Mouse (Mus musculus) megakaryocyte progenitor cell, adult 5-6 weeks (primary cell): ENCODE measurements at regions not wholly inside any gene's neighbourhood (a gene's known extent, or its start where the extent isn't known, plus 50 kb on each side); places are given as distances from the start of the nearest gene placed in this dataset.

ENCODE experiments used
- ATAC-seq: replicated peaks from 2 replicates; pipeline ENCODE4 v1.8.0; 2016; ENCODE audit warnings: mild to moderate bottlenecking, moderate TSS enrichment, inconsistent platforms; ENCODE audit not compliant: poor library complexity

DNA sequence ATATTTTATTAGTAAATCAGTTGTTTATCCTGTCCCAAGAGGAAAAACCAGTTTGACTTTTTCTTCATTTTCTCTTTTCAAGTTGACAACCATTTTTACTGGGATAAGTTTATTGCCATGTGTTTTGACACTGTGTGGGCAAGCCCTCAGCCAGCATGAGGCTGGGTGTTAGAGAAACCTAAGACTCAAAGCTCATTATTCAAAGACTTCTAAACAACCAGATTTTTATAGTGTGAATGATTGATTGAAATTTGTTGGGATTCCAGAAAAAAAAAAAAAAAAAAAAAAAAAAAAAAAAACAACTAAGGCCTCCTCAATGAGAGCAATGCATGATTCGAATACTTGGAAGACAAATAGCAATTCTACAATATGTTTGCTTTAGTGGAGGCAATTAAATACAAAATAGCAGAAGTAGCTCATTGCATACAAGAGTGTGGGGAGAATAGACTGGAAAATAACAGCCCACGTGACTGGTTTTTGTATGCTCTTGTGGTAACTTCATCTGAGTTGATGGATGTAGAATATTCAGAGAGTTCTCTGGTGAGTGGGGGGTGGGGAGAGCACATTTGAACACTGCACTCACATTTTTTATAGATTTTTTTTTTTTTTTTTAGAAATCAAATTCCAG lies 70.9 kb upstream of the Btg1 start:
- peak; percentile 31; the same call in 1 of the 2 replicates for ATAC-seq

DNA sequence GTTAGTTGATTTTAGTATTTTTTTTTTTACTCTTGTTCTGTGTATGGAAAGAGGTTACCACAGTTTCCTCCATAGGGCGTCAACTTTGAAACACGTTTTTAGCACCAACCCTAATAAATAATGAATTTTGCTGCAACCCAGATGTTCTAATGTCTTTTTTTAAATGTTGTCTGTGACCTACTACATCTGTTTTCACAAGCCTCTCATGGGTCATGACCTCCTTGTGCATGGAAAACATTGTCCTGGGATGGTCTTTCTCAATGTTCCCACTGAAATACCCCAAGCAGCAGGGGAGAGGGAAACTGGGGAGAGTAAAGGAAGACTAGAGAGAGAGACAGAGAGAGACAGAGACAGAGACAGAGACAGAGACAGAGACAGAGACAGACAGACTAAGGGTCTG lies 67.2 kb upstream of the Btg1 start:
- ATAC-seq, result no peak

DNA sequence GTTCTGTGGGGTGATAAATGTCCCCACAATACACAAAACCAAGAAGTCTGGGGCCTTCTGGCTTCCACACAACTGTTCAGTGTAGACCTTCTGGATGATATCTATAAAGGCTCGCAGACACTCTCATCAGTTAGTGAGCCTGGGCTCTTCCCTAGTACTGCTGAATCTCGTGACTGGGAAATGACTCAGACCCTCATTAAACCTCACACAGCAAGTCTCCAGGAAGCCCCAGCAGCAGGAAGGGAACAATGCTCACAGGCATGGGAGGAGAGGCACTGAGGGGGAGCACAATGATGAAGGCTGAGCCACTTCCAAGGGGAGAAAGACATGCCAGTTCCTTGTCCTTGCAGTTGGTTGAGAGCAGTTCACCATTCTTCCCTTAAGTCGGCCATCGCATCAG lies 66.5 kb upstream of the Btg1 start:
- no peak for ATAC-seq

DNA sequence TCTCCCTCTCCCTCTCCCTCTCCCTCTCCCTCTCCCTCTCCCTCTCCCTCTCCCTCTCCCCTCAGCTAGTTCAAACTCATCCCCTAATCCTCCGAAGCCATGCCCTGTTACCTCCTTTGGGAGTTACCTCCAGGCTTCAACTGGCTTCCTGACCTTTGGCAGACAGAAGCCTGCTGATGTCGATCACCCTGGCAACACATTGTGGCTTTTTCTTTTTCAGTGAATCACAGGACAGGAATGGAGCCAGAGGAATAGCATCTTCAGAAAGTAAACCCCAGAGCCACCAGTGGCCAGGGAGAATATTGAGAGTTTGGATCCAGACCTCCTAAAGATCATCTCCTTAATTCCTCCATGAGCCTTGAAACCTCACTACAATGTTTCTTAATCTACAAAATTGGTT lies 59.5 kb upstream of the Btg1 start:
- ATAC-seq, result no peak

DNA sequence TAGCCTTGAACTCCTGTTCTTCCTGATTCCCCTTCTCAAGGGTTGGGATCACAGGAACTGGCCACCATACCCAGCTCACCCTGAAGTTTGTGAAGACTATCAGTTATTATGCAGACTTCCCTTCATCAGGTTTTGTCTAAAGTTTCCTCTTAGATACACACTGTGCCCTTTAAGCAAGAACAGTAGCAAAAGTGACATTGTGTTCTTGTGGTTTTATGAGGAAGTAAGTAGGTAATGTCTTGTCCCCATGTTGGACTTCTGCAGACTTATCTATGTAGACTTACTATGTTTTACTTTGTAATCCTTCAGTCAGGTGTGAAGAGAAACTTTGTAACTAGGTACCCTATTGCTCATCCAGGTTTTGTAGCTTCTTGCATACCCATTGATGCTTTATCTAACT lies 51.5 kb upstream of the Btg1 start:
- 0 out of 2 replicates have a peak, but pooled peaks have one; percentile 57 for ATAC-seq
